Mouse (Mus musculus) small intestine, adult 2 months (tissue): Measurements from ENCODE around the gene Ets1. TPM values are rescaled to one million over a fixed set of nuclear protein-coding genes. Genes with fewer than 3 reads are reported as not detected.

Experiments used
- H3K27ac ChIP-seq: fragments of 200-500 bp; 2 replicates; pipeline ENCODE4 v1.5.1; 2012; ENCODE audit warnings: low read depth, low read length, control low read depth, inconsistent platforms; ENCODE audit not compliant: insufficient read depth
- H3K27me3 ChIP-seq: fragments of 200-500 bp; 2 replicates; pipeline ENCODE4 v1.6.1; 2012; ENCODE audit warnings: mild to moderate bottlenecking, moderate library complexity, low read length, inconsistent platforms; ENCODE audit not compliant: control insufficient read depth, insufficient read depth
- H3K36me3 ChIP-seq: fragments of 200-500 bp; 2 replicates; pipeline ENCODE4 v1.6.1; 2012; ENCODE audit warnings: mild to moderate bottlenecking, low read length, control low read depth, inconsistent platforms; ENCODE audit not compliant: control insufficient read depth, insufficient read depth
- H3K4me1 ChIP-seq: fragments of 200-500 bp; 2 replicates; pipeline ENCODE4 v1.6.1; 2012; ENCODE audit warnings: low read length, inconsistent platforms, mixed read lengths; ENCODE audit not compliant: control insufficient read depth, insufficient read depth, insufficient read length
- H3K4me3 ChIP-seq: fragments of 200-500 bp; 2 replicates; pipeline ENCODE4 v1.5.1; 2012; ENCODE audit warnings: low read depth, mild to moderate bottlenecking, control low read depth, inconsistent platforms, low read length, moderate library complexity
- CTCF ChIP-seq: fragments of 200-500 bp; IDR thresholded peaks from 2 replicates; pipeline ENCODE4 v1.5.1; 2012; ENCODE audit warnings: low read depth, mild to moderate bottlenecking, control low read depth, inconsistent platforms, low read length, moderate library complexity, mixed read lengths; ENCODE audit not compliant: insufficient replicate concordance, insufficient read length; ENCODE audit errors: extremely low read depth
- POLR2A ChIP-seq: fragments of 200-500 bp; IDR thresholded peaks from 2 replicates; pipeline ENCODE4 v1.6.1; 2012; ENCODE audit warnings: low read depth, mild to moderate bottlenecking, control low read depth, inconsistent platforms, low read length, moderate library complexity
- WGBS: fragments of 180-500 bp; shearing (Covaris S2); methylation state at CpG from one replicate; pipeline ENCODE4 v1.1.7; 2018; 5-methylcytosine and 5-hydroxymethylcytosine counted together
- polyA plus RNA-seq: library from polyadenylated mRNA; depleted of rRNA; stranded (reverse); fragments of >200 nt; gene quantifications from 2 replicates; pipeline ENCODE4 v1.2.3, GENCODE M21; 2012

The Ets1 gene
- polyA plus RNA-seq, 1 experiment = 10.2 TPM

- Histone ChIP-seq H3K4me3 (no peak overlapping the region), H3K36me3 (no peaks in the 10 kb centered on the region), H3K27me3 (no peaks in the 10 kb centered on the region), H3K4me1 (peaks cover 15% of the 10 kb centered on the region; the same call in 1 of the 2 replicates), H3K27ac (no peak overlapping the region)
- 67% methylated on average over 4 of the region's 4 CpGs for WGBS
- TF ChIP-seq POLR2A (no peak), CTCF (no peak)
Measured at GRCm38 (mm10) chr9:32713790-32714189, 77.8 kb downstream of the Ets1 start.

GRCm38 (mm10) chr9:32714487-32714886, 78.5 kb downstream of the Ets1 start:
- no peaks in the 10 kb centered on the region for H3K27me3 ChIP-seq
- peaks cover 15% of the 10 kb centered on the region; the same call in 1 of the 2 replicates for H3K4me1 ChIP-seq
- H3K4me3 ChIP-seq = no peak overlapping the region
- H3K36me3 ChIP-seq = no peaks in the 10 kb centered on the region
- WGBS = 70% methylated on average over 7 of the region's 7 CpGs
- H3K27ac ChIP-seq = no peak overlapping the region
- TF ChIP-seq POLR2A (no peak), CTCF (no peak)

- H3K36me3 ChIP-seq = no peaks in the 10 kb centered on the region
- H3K4me1 ChIP-seq = peaks cover 18% of the 10 kb centered on the region; the same call in 1 of the 2 replicates
- no peak overlapping the region for H3K4me3 ChIP-seq
- 0 out of 2 replicates have a peak overlapping the region, but pooled peaks have one; percentile 20 for H3K27ac ChIP-seq
- no peaks in the 10 kb centered on the region for H3K27me3 ChIP-seq
- no peak for TF ChIP-seq POLR2A
- no peak for TF ChIP-seq CTCF
- WGBS = 56% methylated on average over 9 of the region's 9 CpGs
Measured at GRCm38 (mm10) chr9:32715806-32716466, 79.9 kb downstream of the Ets1 start.

GRCm38 (mm10) chr9:32717268-32717920, 81.4 kb downstream of the Ets1 start:
- TF ChIP-seq POLR2A = no peak
- no peak for TF ChIP-seq CTCF
- Histone ChIP-seq H3K27me3 (no peaks in the 10 kb centered on the region), H3K4me3 (no peak overlapping the region), H3K36me3 (no peaks in the 10 kb centered on the region), H3K27ac (peak overlapping the region; percentile 10; the same call in 1 of the 2 replicates), H3K4me1 (peaks cover 14% of the 10 kb centered on the region; the same call in 1 of the 2 replicates)
- WGBS = 74% methylated on average over 12 of the region's 12 CpGs

- Histone ChIP-seq H3K27ac (no peak overlapping the region), H3K27me3 (no peaks in the 10 kb centered on the region), H3K36me3 (no peaks in the 10 kb centered on the region), H3K4me1 (peaks cover 10% of the 10 kb centered on the region; the same call in 1 of the 2 replicates), H3K4me3 (no peak overlapping the region)
- no peak for TF ChIP-seq CTCF
- TF ChIP-seq POLR2A = no peak
- 46% methylated on average over 9 of the region's 9 CpGs for WGBS
Measured at GRCm38 (mm10) chr9:32717931-32718820, 82.2 kb downstream of the Ets1 start.

- H3K27me3 ChIP-seq = no peaks in the 10 kb centered on the region
- no peak overlapping the region for H3K4me3 ChIP-seq
- peaks cover 10% of the 10 kb centered on the region; the same call in 1 of the 2 replicates for H3K4me1 ChIP-seq
- 61% methylated on average over 4 of the region's 4 CpGs for WGBS
- no peak for TF ChIP-seq POLR2A
- H3K36me3 ChIP-seq = no peaks in the 10 kb centered on the region
- H3K27ac ChIP-seq = no peak overlapping the region
Measured at GRCm38 (mm10) chr9:32718868-32719267, 82.8 kb downstream of the Ets1 start.

GRCm38 (mm10) chr9:32719941-32720263, 83.9 kb downstream of the Ets1 start:
- no peak overlapping the region for H3K27ac ChIP-seq
- H3K4me1 ChIP-seq = peaks cover 10% of the 10 kb centered on the region; the same call in 1 of the 2 replicates
- no peak overlapping the region for H3K4me3 ChIP-seq
- 63% methylated on average over 3 of the region's 3 CpGs for WGBS
- TF ChIP-seq CTCF (no peak), POLR2A (no peak)
- no peaks in the 10 kb centered on the region for H3K36me3 ChIP-seq
- H3K27me3 ChIP-seq = no peaks in the 10 kb centered on the region
